Mouse (Mus musculus) MEL (cell line): Measurements from ENCODE around the gene H2-Q4.
"Not testable (repeated sequence)": the region's sequence is repeated elsewhere in the genome, so short reads cannot be mapped to it uniquely, and the experiment has no call there.

Experiments used
- CTCF ChIP-seq, 3 experiments: IDR thresholded peaks in 2 of 3; conservative IDR thresholded peaks in 1 of 3; 2 replicates each; pipeline ENCODE4 v1.5.1; 2011 to 2012; ENCODE audit warnings: low read length in 3 of 3, low read depth in 2 of 3, mild to moderate bottlenecking in 2 of 3, improper control_type of control experiment in 1 of 3, inconsistent platforms in 1 of 3, mixed read lengths in 1 of 3, moderate library complexity in 1 of 3; ENCODE audit not compliant: control insufficient read depth in 1 of 3, insufficient read depth in 1 of 3, poor library complexity in 1 of 3, severe bottlenecking in 1 of 3
- EP300 ChIP-seq, 2 experiments: IDR thresholded peaks; 2 replicates each; pipeline ENCODE4 v1.6.1; 2011; ENCODE audit warnings: improper control_type of control experiment in 2 of 2, low read length in 2 of 2, low read depth in 1 of 2, mild to moderate bottlenecking in 1 of 2
- GATA1 ChIP-seq: IDR thresholded peaks from 2 replicates; pipeline ENCODE4 v1.6.1; 2011; ENCODE audit warnings: low read depth, low read length, improper control_type of control experiment
- JUND ChIP-seq: IDR thresholded peaks from 2 replicates; pipeline ENCODE4 v1.6.1; 2011; ENCODE audit warnings: low read depth, mild to moderate bottlenecking, improper control_type of control experiment, low read length
- NRF1 ChIP-seq: IDR thresholded peaks from 2 replicates; pipeline ENCODE4 v1.6.1; 2014; ENCODE audit warnings: low read depth, mild to moderate bottlenecking, inconsistent platforms, low read length, improper control_type of control experiment, moderate library complexity; ENCODE audit not compliant: poor library complexity, insufficient read depth, severe bottlenecking
- POLR2A ChIP-seq, 2 experiments: IDR thresholded peaks; 2 replicates each; pipeline ENCODE4 v1.6.1; 2011 to 2012; ENCODE audit warnings: low read length in 2 of 2, mild to moderate bottlenecking in 2 of 2, control low read depth in 1 of 2, improper control_type of control experiment in 1 of 2, low read depth in 1 of 2, moderate library complexity in 1 of 2; ENCODE audit not compliant: control insufficient read depth in 1 of 2, insufficient read depth in 1 of 2, poor library complexity in 1 of 2
- POLR2AphosphoS2 ChIP-seq: IDR thresholded peaks from 2 replicates; pipeline ENCODE4 v1.6.1; 2011; ENCODE audit warnings: low read length, improper control_type of control experiment
- SIN3A ChIP-seq: IDR thresholded peaks from 2 replicates; pipeline ENCODE4 v1.6.1; 2012; ENCODE audit warnings: low read length, improper control_type of control experiment, inconsistent platforms
- ZNF384 ChIP-seq: IDR thresholded peaks from 2 replicates; pipeline ENCODE4 v1.6.1; 2012; ENCODE audit warnings: low read depth, mild to moderate bottlenecking, inconsistent platforms, low read length, improper control_type of control experiment

- TF ChIP-seq POLR2AphosphoS2; EP300 (IDR thresholded peaks at IDR 0.05; ENCODE audit: low read depth in 1 of 2, low read length in 2 of 2); CTCF (IDR thresholded peaks at IDR 0.05 in 2 of 3, conservative IDR thresholded peaks at IDR 0.05 in 1 of 3; ENCODE audit: control insufficient read depth in 1 of 3, insufficient read depth in 1 of 3, low read depth in 2 of 3, low read length in 3 of 3, poor library complexity in 1 of 3, severe bottlenecking in 1 of 3); ZNF384; GATA1; POLR2A (IDR thresholded peaks at IDR 0.05; ENCODE audit: control insufficient read depth in 1 of 2, insufficient read depth in 1 of 2, low read depth in 1 of 2, low read length in 2 of 2, poor library complexity in 1 of 2); SIN3A; JUND; NRF1: not testable (repeated sequence)
Measured at GRCm38 (mm10) chr17:35419564-35419963, 40.1 kb downstream of the H2-Q4 start.
